Mouse (Mus musculus) C3H10T1/2 (cell line): Measurements from ENCODE around the gene Fgf3. TPM values are rescaled to one million over a fixed set of nuclear protein-coding genes. Genes with fewer than 3 reads are reported as not detected.

Source experiments
- polyA plus RNA-seq, 2 experiments: library from polyadenylated mRNA; unstranded; fragments of >200 nt; fragmentation: generic; extraction: Trizol; gene quantifications; one replicate each; pipeline ENCODE4 v1.2.1; 2012; ENCODE audit warnings: missing spikeins in 2 of 2

Gene Fgf3
- polyA plus RNA-seq: not detected

GRCm38 (mm10) chr7:144837891-144838488 is at the start of gene Fgf3:
Gene Fgf3, plus strand, starts transcription at chr7:144838083.

GRCm38 (mm10) chr7:144847067-144847466 is 9.2 kb downstream of the Fgf3 start, which contains the start of gene Fgf4:
Gene Fgf4, plus strand, starts transcription at chr7:144847367.

Other genes with a start within 250 kb of the Fgf3 start
- gene Ano1, start 86.1 kb upstream of the Fgf3 start, polyA plus RNA-seq: 1 to 10 TPM; 1.4 to 3.5 TPM
- not detected for gene Fgf4, start 9.3 kb downstream of the Fgf3 start, polyA plus RNA-seq
- gene Fgf15, start 58.4 kb downstream of the Fgf3 start, polyA plus RNA-seq: under 1 TPM; 0.02 to 0.11 TPM
- 10 to 100 TPM; 19.2 to 24.0 TPM for gene LTO1, start 77.0 kb downstream of the Fgf3 start, polyA plus RNA-seq
- gene Ccnd1, start 101.8 kb downstream of the Fgf3 start, polyA plus RNA-seq: 100 to 1,000 TPM in 1 of 2 experiments, 10 to 100 TPM in 1; 69.3 to 114 TPM